Mouse (Mus musculus) MN1 (cell line): Measurements from ENCODE around the gene Casp3.
"Not testable (repeated sequence)": the region's sequence is repeated elsewhere in the genome, so short reads cannot be mapped to it uniquely, and the experiment has no call there.

Experiments
- DNase-seq: peaks from one replicate; pipeline ENCODE4 v3.0.0-alpha.2; 2016; ENCODE audit warnings: low spot score

Casp3 gene

GRCm38 (mm10) chr8:46616879-46617689 is at the start of gene Casp3, which contains the start of gene Primpol:
TSS of gene Casp3 (plus strand) at chr8:46617291.
TSS of gene Primpol (minus strand) at chr8:46617212.
- peak; percentile 98 for DNase-seq

- DNase-seq: no peak
Measured at GRCm38 (mm10) chr8:46567946-46568345, 49.1 kb upstream of the Casp3 start.

- no peak for DNase-seq
Measured at GRCm38 (mm10) chr8:46568942-46569341, 48.1 kb upstream of the Casp3 start.

- DNase-seq: no peak
Measured at GRCm38 (mm10) chr8:46569659-46570441, 47.2 kb upstream of the Casp3 start.

GRCm38 (mm10) chr8:46570673-46571072 is 46.4 kb upstream of the Casp3 start:
- DNase-seq: no peak

GRCm38 (mm10) chr8:46573446-46573845 is 43.6 kb upstream of the Casp3 start:
- no peak for DNase-seq

GRCm38 (mm10) chr8:46573964-46574363 is 43.1 kb upstream of the Casp3 start:
- DNase-seq: no peak

GRCm38 (mm10) chr8:46578794-46579193 is 38.3 kb upstream of the Casp3 start:
- DNase-seq: no peak

- DNase-seq: not testable (repeated sequence)
Measured at GRCm38 (mm10) chr8:46584328-46584727, 32.8 kb upstream of the Casp3 start.

- no peak for DNase-seq
Measured at GRCm38 (mm10) chr8:46585576-46585975, 31.5 kb upstream of the Casp3 start.

GRCm38 (mm10) chr8:46587911-46588310 is 29.2 kb upstream of the Casp3 start:
- DNase-seq: no peak

GRCm38 (mm10) chr8:46588663-46589062 is 28.4 kb upstream of the Casp3 start:
- no peak for DNase-seq

- DNase-seq: no peak
Measured at GRCm38 (mm10) chr8:46593067-46593466, 24.0 kb upstream of the Casp3 start.

GRCm38 (mm10) chr8:46593772-46594171 is 23.3 kb upstream of the Casp3 start:
- DNase-seq: no peak

GRCm38 (mm10) chr8:46595593-46595992 is 21.5 kb upstream of the Casp3 start:
- no peak for DNase-seq

GRCm38 (mm10) chr8:46596530-46596929 is 20.6 kb upstream of the Casp3 start:
- no peak for DNase-seq

GRCm38 (mm10) chr8:46597411-46597810 is 19.7 kb upstream of the Casp3 start:
- no peak for DNase-seq

- DNase-seq: no peak
Measured at GRCm38 (mm10) chr8:46598114-46598513, 19.0 kb upstream of the Casp3 start.

GRCm38 (mm10) chr8:46598753-46599152 is 18.3 kb upstream of the Casp3 start:
- DNase-seq: no peak

GRCm38 (mm10) chr8:46599314-46599904 is 17.7 kb upstream of the Casp3 start:
- no peak for DNase-seq

GRCm38 (mm10) chr8:46600959-46601707 is 16.0 kb upstream of the Casp3 start:
- DNase-seq: no peak

- DNase-seq: no peak
Measured at GRCm38 (mm10) chr8:46603587-46603986, 13.5 kb upstream of the Casp3 start.
